Mouse (Mus musculus): ENCODE data around the gene Tbc1d25. TPM values are rescaled to one million over a fixed set of nuclear protein-coding genes. Genes with fewer than 3 reads are reported as not detected.

Gene Tbc1d25
- total RNA-seq, 2 experiments from 2014 or later, result 2.9 to 5.9 TPM

DNA sequence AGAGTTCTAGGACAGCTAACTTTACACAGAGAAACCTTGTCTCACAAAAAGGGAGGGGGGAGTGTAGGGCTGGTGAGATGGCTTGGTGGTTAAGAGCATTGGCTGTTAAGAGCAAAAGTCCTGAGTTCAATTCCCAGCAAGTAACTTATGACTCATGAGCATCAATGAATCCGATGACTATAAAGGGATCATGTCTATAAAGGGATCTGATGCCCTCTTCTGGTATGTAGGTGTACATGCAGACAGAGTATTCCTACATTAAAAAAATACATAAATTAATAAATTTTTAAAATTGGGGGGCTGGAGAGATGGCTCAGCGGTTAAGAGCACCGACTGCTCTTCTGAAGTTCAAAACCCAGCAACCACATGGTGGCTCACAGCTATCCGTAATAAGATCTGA, 60.7 kb downstream of the Tbc1d25 start:
- no peak for ATAC-seq (ENCODE audit: poor library complexity, severe bottlenecking)

- ATAC-seq (ENCODE audit: poor library complexity, severe bottlenecking), result no peak
These were observed 71.0 kb downstream of the Tbc1d25 start for GRCm38 (mm10) chrX:8105019-8105418.

Other genes starting within 250 kb of the Tbc1d25 start
- not detected in 2 replicates for gene Eras, start 247.6 kb downstream of the Tbc1d25 start, total RNA-seq (2015)
- not detected in 2 replicates for gene Eras, start 247.6 kb downstream of the Tbc1d25 start, total RNA-seq (2017)
- gene Hdac6, start 228.3 kb downstream of the Tbc1d25 start, total RNA-seq (2015), result 6.4 and 7.5 TPM in 2 replicates
- gene Hdac6, start 228.3 kb downstream of the Tbc1d25 start, total RNA-seq (2017), result 8.0 and 9.3 TPM in 2 replicates
- gene Gata1, start 198.1 kb downstream of the Tbc1d25 start, total RNA-seq (2015), result 5.8 and 7.1 TPM in 2 replicates
- 5.6 and 7.6 TPM in 2 replicates for gene Gata1, start 198.1 kb downstream of the Tbc1d25 start, total RNA-seq (2017)
- not detected in 2 replicates for gene Glod5, start 157.7 kb downstream of the Tbc1d25 start, total RNA-seq (2015)
- gene Glod5, start 157.7 kb downstream of the Tbc1d25 start, total RNA-seq (2017), result not detected in 2 replicates
- gene Suv39h1, start 101.4 kb downstream of the Tbc1d25 start, total RNA-seq (2015), result 37.8 and 43.6 TPM in 2 replicates
- gene Suv39h1, start 101.4 kb downstream of the Tbc1d25 start, total RNA-seq (2017), result 50.3 and 53.9 TPM in 2 replicates
- gene Was, start 85.7 kb downstream of the Tbc1d25 start, total RNA-seq (2015), result 107 and 116 TPM in 2 replicates
- gene Was, start 85.7 kb downstream of the Tbc1d25 start, total RNA-seq (2017), result 145 and 149 TPM in 2 replicates
- 17.4 and 20.3 TPM in 2 replicates for gene Wdr13, start 43.3 kb downstream of the Tbc1d25 start, total RNA-seq (2015)
- 22.2 and 27.9 TPM in 2 replicates for gene Wdr13, start 43.3 kb downstream of the Tbc1d25 start, total RNA-seq (2017)
- gene Rbm3, start 30.3 kb downstream of the Tbc1d25 start, total RNA-seq (2015), result 982 and 1,036 TPM in 2 replicates
- 1,421 and 1,439 TPM in 2 replicates for gene Rbm3, start 30.3 kb downstream of the Tbc1d25 start, total RNA-seq (2017)
- gene Ebp, start 17.3 kb upstream of the Tbc1d25 start, total RNA-seq (2015), result 56.4 and 70.7 TPM in 2 replicates
- gene Ebp, start 17.3 kb upstream of the Tbc1d25 start, total RNA-seq (2017), result 108 and 125 TPM in 2 replicates
- gene Porcn, start 30.3 kb upstream of the Tbc1d25 start, total RNA-seq (2015), result 0.27 TPM in 1 of 2 replicates, not detected in the other
- gene Porcn, start 30.3 kb upstream of the Tbc1d25 start, total RNA-seq (2017), result 0.22 and 0.41 TPM in 2 replicates
- gene Ftsj1, start 76.2 kb upstream of the Tbc1d25 start, total RNA-seq (2015), result 16.3 and 17.5 TPM in 2 replicates
- 14.2 and 14.4 TPM in 2 replicates for gene Ftsj1, start 76.2 kb upstream of the Tbc1d25 start, total RNA-seq (2017)
- 1.3 and 4.1 TPM in 2 replicates for gene Slc38a5, start 95.0 kb upstream of the Tbc1d25 start, total RNA-seq (2015)
- 2.4 and 3.7 TPM in 2 replicates for gene Slc38a5, start 95.0 kb upstream of the Tbc1d25 start, total RNA-seq (2017)
- gene Ssxb10, start 151.2 kb upstream of the Tbc1d25 start, total RNA-seq (2015), result not detected in 2 replicates
- not detected in 2 replicates for gene Ssxb10, start 151.2 kb upstream of the Tbc1d25 start, total RNA-seq (2017)
- gene Ssxb9, start 190.8 kb upstream of the Tbc1d25 start, total RNA-seq (2015), result not detected in 2 replicates
- gene Ssxb9, start 190.8 kb upstream of the Tbc1d25 start, total RNA-seq (2017), result not detected in 2 replicates
- not detected in 2 replicates for gene Ssxb1, start 237.1 kb upstream of the Tbc1d25 start, total RNA-seq (2015)
- gene Ssxb1, start 237.1 kb upstream of the Tbc1d25 start, total RNA-seq (2017), result not detected in 2 replicates

Data from megakaryocyte, adult 5-6 weeks (primary cell).